Mouse (Mus musculus) lung, postnatal 0 days (tissue): ENCODE data around the gene Gm4450. TPM values are rescaled to one million over a fixed set of nuclear protein-coding genes. Genes with fewer than 3 reads are reported as not detected.
"Not testable (repeated sequence)": the region's sequence is repeated elsewhere in the genome, so short reads cannot be mapped to it uniquely, and the experiment has no call there.

ENCODE experiments used
- ATAC-seq: fragments of 200-750 bp; cut with Nextera tagmentation; 2 replicates; pipeline ENCODE4 v1.8.0; 2017; ENCODE audit warnings: moderate library complexity
- DNase-seq: peaks from one replicate; pipeline ENCODE4 v3.0.0-alpha.2; 2016; ENCODE audit warnings: low spot score
- H3K27ac ChIP-seq: fragments of 300-500 bp; sonication (generic); 2 replicates; pipeline ENCODE4 v1.5.1; 2014; ENCODE audit warnings: antibody characterized with exemption, mild to moderate bottlenecking, low read length, mixed read lengths
- H3K27me3 ChIP-seq: fragments of 300-500 bp; sonication (generic); replicated peaks from 2 replicates; pipeline ENCODE4 v1.6.1; 2014; ENCODE audit warnings: low read length, mixed read lengths; ENCODE audit not compliant: insufficient read depth
- H3K36me3 ChIP-seq: fragments of 300-500 bp; sonication (generic); 2 replicates; pipeline ENCODE4 v1.6.1; 2014; ENCODE audit warnings: low read length, mixed read lengths; ENCODE audit not compliant: insufficient read depth
- H3K4me1 ChIP-seq: fragments of 300-500 bp; sonication (generic); 2 replicates; pipeline ENCODE4 v1.6.1; 2014; ENCODE audit warnings: antibody characterized with exemption, low read depth, low read length, mixed read lengths; ENCODE audit not compliant: insufficient read depth
- H3K4me2 ChIP-seq: fragments of 300-500 bp; sonication (generic); replicated peaks from 2 replicates; pipeline ENCODE4 v1.6.1; 2014; ENCODE audit warnings: low read depth, mild to moderate bottlenecking, low read length, moderate library complexity, mixed read lengths
- H3K4me3 ChIP-seq: fragments of 300-500 bp; sonication (generic); 2 replicates; pipeline ENCODE4 v1.5.1; 2014; ENCODE audit warnings: low read depth, low read length
- H3K9ac ChIP-seq: fragments of 300-500 bp; sonication (generic); replicated peaks from 2 replicates; pipeline ENCODE4 v1.6.1; 2014; ENCODE audit warnings: low read depth, mild to moderate bottlenecking
- H3K9me3 ChIP-seq: fragments of 300-500 bp; sonication (generic); 2 replicates; pipeline ENCODE4 v1.6.1; 2016; ENCODE audit warnings: low read length, mixed read lengths
- WGBS: fragments of 180-500 bp; shearing (Covaris S2); extraction: QIAGEN DNeasy Blood & Tissue Kit; methylation state at CpG from one replicate; pipeline ENCODE4 v1.1.7; 2014; 5-methylcytosine and 5-hydroxymethylcytosine counted together
- polyA plus RNA-seq: library from polyadenylated mRNA; unstranded; fragments of >200 nt; fragmentation: Nextera tagmentation; extraction: Ambion mirVana; gene quantifications from 2 replicates; pipeline ENCODE4 v1.2.1, GENCODE M21; 2015

Gene Gm4450
- polyA plus RNA-seq, 1 experiment from 2014 or later = not detected

DNA sequence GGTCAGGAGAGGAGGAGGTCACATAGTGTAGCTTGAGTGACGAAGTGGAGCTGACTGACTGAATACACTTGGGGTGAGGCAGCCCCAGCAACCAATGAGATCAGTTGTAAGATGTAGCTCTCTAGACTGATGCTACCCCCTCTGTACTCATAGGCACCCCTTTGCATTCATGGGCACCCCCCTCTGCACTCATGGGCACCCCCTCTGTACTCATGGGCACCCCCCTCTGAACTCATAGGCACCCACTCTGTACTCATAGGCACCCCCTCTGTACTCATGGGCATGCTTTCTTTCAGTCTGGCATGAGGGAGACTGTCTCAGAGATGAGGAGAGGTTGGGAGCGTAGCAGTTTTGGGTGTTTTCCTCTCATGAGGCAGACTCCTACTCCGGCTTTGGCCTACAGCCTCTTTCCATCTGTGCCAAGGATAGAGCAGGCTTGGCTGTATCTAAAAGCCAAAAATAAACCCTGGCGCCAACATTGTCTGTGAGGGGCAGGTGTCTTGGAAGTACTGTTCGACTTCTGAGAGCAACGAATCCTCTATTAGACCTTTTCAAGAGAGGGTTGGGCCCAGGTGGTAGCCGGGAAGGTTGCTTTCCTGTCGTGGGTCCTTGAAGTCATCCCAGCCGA lies 52.5 kb downstream of the Gm4450 start:
- H3K27ac ChIP-seq, H3K4me1 ChIP-seq, H3K4me3 ChIP-seq, ATAC-seq, DNase-seq, H3K9me3 ChIP-seq, H3K36me3 ChIP-seq, H3K9ac ChIP-seq, H3K27me3 ChIP-seq, H3K4me2 ChIP-seq: not testable (repeated sequence)
- 86% methylated on average over 9 of the region's 9 CpGs for WGBS

Other genes starting within 250 kb of the Gm4450 start
- not detected in 2 replicates for gene Reg4, start 235.0 kb downstream of the Gm4450 start, polyA plus RNA-seq
- 12.8 and 34.0 TPM in 2 replicates for gene Hmgcs2, start 176.7 kb downstream of the Gm4450 start, polyA plus RNA-seq
- gene Phgdh, start 117.1 kb downstream of the Gm4450 start, polyA plus RNA-seq = 12.1 and 15.1 TPM in 2 replicates
- 9.2 and 10.6 TPM in 2 replicates for gene Zfp697, start 74.7 kb downstream of the Gm4450 start, polyA plus RNA-seq
- not detected in 2 replicates for gene Hsd3b4, start 53.4 kb upstream of the Gm4450 start, polyA plus RNA-seq
- not detected in 2 replicates for gene Gm10681, start 131.7 kb upstream of the Gm4450 start, polyA plus RNA-seq
- not detected in 2 replicates for gene Hsd3b5, start 173.1 kb upstream of the Gm4450 start, polyA plus RNA-seq